In genomic region chr19:5647791-5648190, GRCm38 (mm10) we compare ENCODE assay signal across 9 mouse cellular contexts. TPM values are rescaled to one million over a fixed set of nuclear protein-coding genes. Genes with fewer than 3 reads are reported as not detected.
DNase-seq lines count a peak whose midpoint lies in the region; ATAC-seq and TF ChIP-seq lines count a peak whose summit lies in the region.
"Had no signal": no experiment of that assay in that cellular context is flagged by ENCODE, and none has a peak within 500 bp of the region (broad histone marks: within the 10 kb centered on the region; RNA-seq: fewer than 3 reads in every experiment).

No protein-coding gene starts in this region.

- TF ChIP-seq CTCF in lung, postnatal 0 days (IDR thresholded peaks at IDR 0.05): no peak
- TF ChIP-seq CTCF in lung, adult 2 months (IDR thresholded peaks at IDR 0.05; ENCODE audit: insufficient read depth, low read length): no peak
- no peak for TF ChIP-seq CTCF in intestine, postnatal 0 days (IDR thresholded peaks at IDR 0.05; ENCODE audit: low read depth)

- H3K27ac ChIP-seq in heart, embryonic 12.5 days (ENCODE audit: poor library complexity, severe bottlenecking): peak overlapping the region; percentile 80
- H3K27ac ChIP-seq in lung, postnatal 0 days (ENCODE audit: low read length): peak overlapping the region; percentile 87
- peak overlapping the region; percentile 78 for H3K27ac ChIP-seq in intestine, postnatal 0 days (ENCODE audit: low read depth, low read length)
- H3K27ac ChIP-seq in neural tube, embryonic 15.5 days (replicated peaks): 0 out of 2 replicates have a peak overlapping the region, but pooled peaks have one; percentile 81

- WGBS in heart, embryonic 12.5 days: 89% methylated on average over 6 of the region's 6 CpGs
- 93% methylated on average over 6 of the region's 6 CpGs for WGBS in lung, postnatal 0 days
- WGBS in lung, adult 2 months: 93% methylated on average over 6 of the region's 6 CpGs
- whole genome bisulfite sequencing in intestine, postnatal 0 days: 86% methylated on average over 6 of the region's 6 CpGs
- WGBS in neural tube, embryonic 15.5 days: 95% methylated on average over 6 of the region's 6 CpGs

- DNase-seq in heart, adult 18-20 months: no peak
- DNase-seq in lung, postnatal 0 days (ENCODE audit: low spot score): no peak
- DNase-seq in lung, adult 2 months: no peak
- no peak for DNase-seq in urinary bladder, adult 18-20 months (ENCODE audit: low spot score in 2 of 2)
- DNase-seq in layer of hippocampus, postnatal 10 days (ENCODE audit: low spot score in 2 of 2): no peak
- DNase-seq: cerebellum, adult 11 months had no signal

- H3K36me3 ChIP-seq in heart, embryonic 12.5 days: peaks cover 79% of the 10 kb centered on the region
- peaks cover 50% of the 10 kb centered on the region for H3K36me3 ChIP-seq in lung, postnatal 0 days (ENCODE audit: insufficient read depth, low read length)
- H3K36me3 ChIP-seq in intestine, postnatal 0 days (ENCODE audit: control insufficient read depth, insufficient read depth): peaks cover 67% of the 10 kb centered on the region
- H3K36me3 ChIP-seq in neural tube, embryonic 15.5 days: peaks cover 63% of the 10 kb centered on the region

- peaks cover 22% of the 10 kb centered on the region for H3K4me1 ChIP-seq in heart, embryonic 12.5 days (replicated peaks)
- peaks cover 3% of the 10 kb centered on the region; the same call in 1 of the 2 replicates for H3K4me1 ChIP-seq in lung, postnatal 0 days (ENCODE audit: insufficient read depth, low read depth, low read length)
- H3K4me1 ChIP-seq in lung, adult 2 months (ENCODE audit: control insufficient read depth, insufficient read depth, low read length): peaks cover 11% of the 10 kb centered on the region
- peaks cover 7% of the 10 kb centered on the region; the same call in 1 of the 2 replicates for H3K4me1 ChIP-seq in intestine, postnatal 0 days (replicated peaks; ENCODE audit: control insufficient read depth, insufficient read depth, low read length)
- peaks cover 17% of the 10 kb centered on the region for H3K4me1 ChIP-seq in neural tube, embryonic 15.5 days

- TF ChIP-seq EP300 in lung, postnatal 0 days (IDR thresholded peaks at IDR 0.05): no peak

- no peaks in the 10 kb centered on the region for H3K27me3 ChIP-seq in heart, embryonic 12.5 days (replicated peaks)
- H3K27me3 ChIP-seq in lung, postnatal 0 days (replicated peaks; ENCODE audit: insufficient read depth, low read length): no peaks in the 10 kb centered on the region
- H3K27me3 ChIP-seq in intestine, postnatal 0 days (replicated peaks; ENCODE audit: control insufficient read depth, insufficient read depth, low read length): no peaks in the 10 kb centered on the region
- no peaks in the 10 kb centered on the region for H3K27me3 ChIP-seq in neural tube, embryonic 15.5 days (replicated peaks)

- no peak for TF ChIP-seq POLR2A in lung, adult 2 months (IDR thresholded peaks at IDR 0.05; ENCODE audit: borderline replicate concordance, extremely low read depth, low read depth, low read length)

- H3K4me3 ChIP-seq in heart, embryonic 12.5 days: no peak overlapping the region
- no peak overlapping the region for H3K4me3 ChIP-seq in lung, postnatal 0 days (ENCODE audit: low read depth, low read length)
- no peak overlapping the region for H3K4me3 ChIP-seq in lung, adult 2 months (replicated peaks; ENCODE audit: extremely low read depth, low read depth, low read length)
- H3K4me3 ChIP-seq in intestine, postnatal 0 days (ENCODE audit: low read depth, low read length): no peak overlapping the region
- H3K4me3 ChIP-seq in neural tube, embryonic 15.5 days (replicated peaks): no peak overlapping the region

- H3K9ac ChIP-seq in heart, embryonic 12.5 days: no peak overlapping the region
- H3K9ac ChIP-seq in lung, postnatal 0 days (replicated peaks; ENCODE audit: low read depth): no peak overlapping the region
- H3K9ac ChIP-seq in intestine, postnatal 0 days (ENCODE audit: low read depth, low read length): no peak overlapping the region
- H3K9ac ChIP-seq in neural tube, embryonic 15.5 days (replicated peaks): no peak overlapping the region

- no peaks in the 10 kb centered on the region for H3K9me3 ChIP-seq in heart, embryonic 12.5 days (replicated peaks)
- H3K9me3 ChIP-seq in lung, postnatal 0 days (ENCODE audit: low read length): no peaks in the 10 kb centered on the region
- no peaks in the 10 kb centered on the region for H3K9me3 ChIP-seq in intestine, postnatal 0 days (ENCODE audit: control insufficient read depth)
- no peaks in the 10 kb centered on the region for H3K9me3 ChIP-seq in neural tube, embryonic 15.5 days (replicated peaks)

- no peak overlapping the region for H3K4me2 ChIP-seq in heart, embryonic 12.5 days
- no peak overlapping the region for H3K4me2 ChIP-seq in lung, postnatal 0 days (replicated peaks; ENCODE audit: low read depth, low read length)
- H3K4me2 ChIP-seq in intestine, postnatal 0 days (replicated peaks; ENCODE audit: low read depth): no peak overlapping the region
- no peak overlapping the region for H3K4me2 ChIP-seq in neural tube, embryonic 15.5 days

- no peak for ATAC-seq in heart, embryonic 12.5 days (ENCODE audit: insufficient number of reproducible peaks, low FRiP score)
- no peak for ATAC-seq in lung, postnatal 0 days
- no peak for ATAC-seq in intestine, postnatal 0 days
- ATAC-seq in neural tube, embryonic 15.5 days (ENCODE audit: low FRiP score): no peak

RNA-seq across cellular contexts. Expression of gene Rela, which starts 10.5 kb away (rescaled TPM):
- 41.3 and 42.5 TPM in 2 replicates for polyA plus RNA-seq in heart, embryonic 12.5 days (2016; fragmentation: Nextera tagmentation; extraction: Ambion mirVana)
- total RNA-seq in heart, adult 18-20 months (2021): 10 to 100 TPM; 25.4 to 30.2 TPM
- 50.1 and 51.5 TPM in 2 replicates for polyA plus RNA-seq in lung, postnatal 0 days (2015; fragmentation: Nextera tagmentation; extraction: Ambion mirVana)
- 118 and 120 TPM in 2 replicates for polyA plus RNA-seq in lung, adult 2 months (2012; rRNA removed)
- 28.4 and 31.9 TPM in 2 replicates for polyA plus RNA-seq in intestine, postnatal 0 days (2015; fragmentation: Nextera tagmentation; extraction: Ambion mirVana)
- 31.6 and 39.2 TPM in 2 replicates for polyA plus RNA-seq in neural tube, embryonic 15.5 days (2015; fragmentation: Nextera tagmentation; extraction: Ambion mirVana)
- 10 to 100 TPM; 24.4 to 24.7 TPM for total RNA-seq in layer of hippocampus, postnatal 10 days (2021)

RNA-seq across cellular contexts. Expression of gene Sipa1, which starts 15.7 kb away (rescaled TPM):
- polyA plus RNA-seq in heart, embryonic 12.5 days (2016; fragmentation: Nextera tagmentation; extraction: Ambion mirVana): 25.5 and 28.1 TPM in 2 replicates
- total RNA-seq in heart, adult 18-20 months (2021): 10 to 100 TPM; 20.3 to 24.1 TPM
- polyA plus RNA-seq in lung, postnatal 0 days (2015; fragmentation: Nextera tagmentation; extraction: Ambion mirVana): 32.6 and 38.2 TPM in 2 replicates
- polyA plus RNA-seq in lung, adult 2 months (2012; rRNA removed): 163 and 214 TPM in 2 replicates
- polyA plus RNA-seq in intestine, postnatal 0 days (2015; fragmentation: Nextera tagmentation; extraction: Ambion mirVana): 8.2 and 9.8 TPM in 2 replicates
- 19.1 and 21.7 TPM in 2 replicates for polyA plus RNA-seq in neural tube, embryonic 15.5 days (2015; fragmentation: Nextera tagmentation; extraction: Ambion mirVana)
- 10 to 100 TPM; 30.0 to 34.2 TPM for total RNA-seq in layer of hippocampus, postnatal 10 days (2021)

RNA-seq across cellular contexts. Expression of gene Kat5, which starts 37.8 kb away (rescaled TPM):
- 31.5 and 36.1 TPM in 2 replicates for polyA plus RNA-seq in heart, embryonic 12.5 days (2016; fragmentation: Nextera tagmentation; extraction: Ambion mirVana)
- total RNA-seq in heart, adult 18-20 months (2021): 10 to 100 TPM; 20.5 to 31.3 TPM
- 51.1 and 51.9 TPM in 2 replicates for polyA plus RNA-seq in lung, postnatal 0 days (2015; fragmentation: Nextera tagmentation; extraction: Ambion mirVana)
- 72.5 and 75.7 TPM in 2 replicates for polyA plus RNA-seq in lung, adult 2 months (2012; rRNA removed)
- polyA plus RNA-seq in intestine, postnatal 0 days (2015; fragmentation: Nextera tagmentation; extraction: Ambion mirVana): 37.4 and 38.6 TPM in 2 replicates
- polyA plus RNA-seq in neural tube, embryonic 15.5 days (2015; fragmentation: Nextera tagmentation; extraction: Ambion mirVana): 64.9 and 66.2 TPM in 2 replicates
- total RNA-seq in layer of hippocampus, postnatal 10 days (2021): 10 to 100 TPM; 69.7 to 87.5 TPM

RNA-seq across cellular contexts. Expression of gene Map3k11, which starts 40.8 kb away (rescaled TPM):
- polyA plus RNA-seq in heart, embryonic 12.5 days (2016; fragmentation: Nextera tagmentation; extraction: Ambion mirVana): 30.6 and 32.8 TPM in 2 replicates
- 10 to 100 TPM; 21.5 to 25.2 TPM for total RNA-seq in heart, adult 18-20 months (2021)
- polyA plus RNA-seq in lung, postnatal 0 days (2015; fragmentation: Nextera tagmentation; extraction: Ambion mirVana): 36.8 and 36.9 TPM in 2 replicates
- 141 and 162 TPM in 2 replicates for polyA plus RNA-seq in lung, adult 2 months (2012; rRNA removed)
- polyA plus RNA-seq in intestine, postnatal 0 days (2015; fragmentation: Nextera tagmentation; extraction: Ambion mirVana): 29.4 and 29.7 TPM in 2 replicates
- polyA plus RNA-seq in neural tube, embryonic 15.5 days (2015; fragmentation: Nextera tagmentation; extraction: Ambion mirVana): 12.7 and 18.3 TPM in 2 replicates
- 10 to 100 TPM; 13.0 to 16.1 TPM for total RNA-seq in layer of hippocampus, postnatal 10 days (2021)

RNA-seq across cellular contexts. Expression of gene Pcnx3, which starts 40.9 kb away (rescaled TPM):
- polyA plus RNA-seq in heart, embryonic 12.5 days (2016; fragmentation: Nextera tagmentation; extraction: Ambion mirVana): 22.0 and 22.3 TPM in 2 replicates
- 10 to 100 TPM; 17.3 to 18.4 TPM for total RNA-seq in heart, adult 18-20 months (2021)
- 11.3 and 12.9 TPM in 2 replicates for polyA plus RNA-seq in lung, postnatal 0 days (2015; fragmentation: Nextera tagmentation; extraction: Ambion mirVana)
- 156 and 166 TPM in 2 replicates for polyA plus RNA-seq in lung, adult 2 months (2012; rRNA removed)
- polyA plus RNA-seq in intestine, postnatal 0 days (2015; fragmentation: Nextera tagmentation; extraction: Ambion mirVana): 9.3 and 12.7 TPM in 2 replicates
- polyA plus RNA-seq in neural tube, embryonic 15.5 days (2015; fragmentation: Nextera tagmentation; extraction: Ambion mirVana): 21.0 and 23.4 TPM in 2 replicates
- total RNA-seq in layer of hippocampus, postnatal 10 days (2021): 10 to 100 TPM; 69.7 to 82.6 TPM
